8 mouse cellular contexts compared by ENCODE assay signal in genomic region chr3:93505960-93506863, GRCm38 (mm10). TPM values are rescaled to one million over a fixed set of nuclear protein-coding genes. Genes with fewer than 3 reads are reported as not detected.
A peak's percentile ranks its signal among the peaks of the same experiment; 100 is the strongest.
DNase-seq lines count a peak whose midpoint lies in the region; ATAC-seq and TF ChIP-seq lines count a peak whose summit lies in the region.

No protein-coding gene starts in this region.

- 47% methylated on average over 30 of the region's 30 CpGs for WGBS in neural tube, embryonic 15.5 days
- 34% methylated on average over 28 of the region's 30 CpGs for WGBS in embryonic facial prominence, embryonic 12.5 days
- 49% methylated on average over 30 of the region's 30 CpGs for WGBS in forebrain, postnatal 0 days

- peak overlapping the region; percentile 38 for H3K4me2 ChIP-seq in neural tube, embryonic 15.5 days
- peak overlapping the region; percentile 28 for H3K4me2 ChIP-seq in embryonic facial prominence, embryonic 12.5 days (replicated peaks)
- H3K4me2 ChIP-seq in forebrain, postnatal 0 days (ENCODE audit: low read depth) = no peak overlapping the region

- no peak overlapping the region for H3K27ac ChIP-seq in neural tube, embryonic 15.5 days (replicated peaks)
- 0 out of 2 replicates have a peak overlapping the region, but pooled peaks have one; percentile 36 for H3K27ac ChIP-seq in embryonic facial prominence, embryonic 12.5 days
- no peak overlapping the region for H3K27ac ChIP-seq in forebrain, postnatal 0 days (ENCODE audit: low read depth, low read length)

- no peak for TF ChIP-seq CTCF in forebrain, postnatal 0 days (IDR thresholded peaks at IDR 0.05; ENCODE audit: low read depth)

- no peaks in the 10 kb centered on the region for H3K36me3 ChIP-seq in neural tube, embryonic 15.5 days
- no peaks in the 10 kb centered on the region for H3K36me3 ChIP-seq in embryonic facial prominence, embryonic 12.5 days
- H3K36me3 ChIP-seq in splenic B cell, adult 2 months (ENCODE audit: control insufficient read depth, insufficient read depth, low read length, poor library complexity, severe bottlenecking) = no peaks in the 10 kb centered on the region
- H3K36me3 ChIP-seq in forebrain, postnatal 0 days (ENCODE audit: insufficient read depth) = no peaks in the 10 kb centered on the region

- ATAC-seq in neural tube, embryonic 15.5 days (ENCODE audit: low FRiP score) = peak; percentile 31; the same call in 1 of the 2 replicates
- ATAC-seq in embryonic facial prominence, embryonic 12.5 days (ENCODE audit: insufficient number of reproducible peaks, insufficient read depth, low FRiP score, low TSS enrichment) = 0 out of 2 replicates have a peak, but pooled peaks have one; percentile 47
- ATAC-seq in forebrain, postnatal 0 days = no peak

- H3K4me1 ChIP-seq in neural tube, embryonic 15.5 days = no peaks in the 10 kb centered on the region
- no peaks in the 10 kb centered on the region for H3K4me1 ChIP-seq in embryonic facial prominence, embryonic 12.5 days
- H3K4me1 ChIP-seq in forebrain, postnatal 0 days (ENCODE audit: insufficient read depth) = no peaks in the 10 kb centered on the region

- no peaks in the 10 kb centered on the region for H3K27me3 ChIP-seq in neural tube, embryonic 15.5 days (replicated peaks)
- no peaks in the 10 kb centered on the region for H3K27me3 ChIP-seq in embryonic facial prominence, embryonic 12.5 days
- H3K27me3 ChIP-seq in splenic B cell, adult 2 months (ENCODE audit: control insufficient read depth, insufficient read depth, low read length, poor library complexity, severe bottlenecking) = no peaks in the 10 kb centered on the region
- H3K27me3 ChIP-seq in forebrain, postnatal 0 days (ENCODE audit: insufficient read depth, low read length) = no peaks in the 10 kb centered on the region; the same call in 1 of the 2 replicates

- H3K9ac ChIP-seq in neural tube, embryonic 15.5 days (replicated peaks) = no peak overlapping the region
- H3K9ac ChIP-seq in embryonic facial prominence, embryonic 12.5 days = no peak overlapping the region
- H3K9ac ChIP-seq in forebrain, postnatal 0 days = no peak overlapping the region

- DNase-seq in neural tube, embryonic 10.5 days (ENCODE audit: extremely low spot score, low spot score) = no peak
- peak; percentile 56 for DNase-seq in kidney, adult 11 months
- DNase-seq in lung, adult 18-20 months = peak; percentile 85 to 86
- DNase-seq in splenic B cell, adult 2 months (ENCODE audit: low read depth, low spot score) = peak; percentile 95
- no peak for DNase-seq in forebrain, postnatal 0 days
- no peak for DNase-seq in frontal cortex, adult 2 months (ENCODE audit: extremely low spot score in 1 of 2, low spot score in 1 of 2)

- H3K4me3 ChIP-seq in neural tube, embryonic 15.5 days (replicated peaks) = no peak overlapping the region
- H3K4me3 ChIP-seq in embryonic facial prominence, embryonic 12.5 days = no peak overlapping the region
- H3K4me3 ChIP-seq in forebrain, postnatal 0 days (ENCODE audit: low read depth, low read length) = no peak overlapping the region

- 0 out of 2 replicates have a peak, but pooled peaks cover 5% of the 10 kb centered on the region for H3K9me3 ChIP-seq in neural tube, embryonic 15.5 days (replicated peaks)
- H3K9me3 ChIP-seq in embryonic facial prominence, embryonic 12.5 days = no peaks in the 10 kb centered on the region
- no peaks in the 10 kb centered on the region for H3K9me3 ChIP-seq in forebrain, postnatal 0 days (ENCODE audit: low read length)

RNA-seq across cellular contexts. Expression of gene S100a11, which starts 14.1 kb away (rescaled TPM):
- polyA plus RNA-seq in neural tube, embryonic 15.5 days (2015; fragmentation: Nextera tagmentation; extraction: Ambion mirVana) = 235 and 481 TPM in 2 replicates
- 833 and 880 TPM in 2 replicates for polyA plus RNA-seq in embryonic facial prominence, embryonic 12.5 days (2016; fragmentation: Nextera tagmentation; extraction: Ambion mirVana)
- 9.8 and 17.1 TPM in 2 replicates for total RNA-seq in forebrain, postnatal 0 days (2014; rRNA removed)
- 169 and 172 TPM in 2 replicates for polyA plus RNA-seq in forebrain, postnatal 0 days (2015; fragmentation: Nextera tagmentation; extraction: Ambion mirVana)
- polyA plus RNA-seq in frontal cortex, adult 2 months (2012; rRNA removed) = 20.6 and 23.9 TPM in 2 replicates

RNA-seq across cellular contexts. Expression of gene Tchhl1, which starts 37.7 kb away (rescaled TPM):
- polyA plus RNA-seq in neural tube, embryonic 15.5 days (2015; fragmentation: Nextera tagmentation; extraction: Ambion mirVana) = not detected in 2 replicates
- polyA plus RNA-seq in embryonic facial prominence, embryonic 12.5 days (2016; fragmentation: Nextera tagmentation; extraction: Ambion mirVana) = not detected in 2 replicates
- total RNA-seq in forebrain, postnatal 0 days (2014; rRNA removed) = not detected in 2 replicates
- polyA plus RNA-seq in forebrain, postnatal 0 days (2015; fragmentation: Nextera tagmentation; extraction: Ambion mirVana) = not detected in 2 replicates
- not detected in 2 replicates for polyA plus RNA-seq in frontal cortex, adult 2 months (2012; rRNA removed)

RNA-seq across cellular contexts. Expression of gene S100a10, which starts 48.7 kb away (rescaled TPM):
- polyA plus RNA-seq in neural tube, embryonic 15.5 days (2015; fragmentation: Nextera tagmentation; extraction: Ambion mirVana) = 284 and 336 TPM in 2 replicates
- polyA plus RNA-seq in embryonic facial prominence, embryonic 12.5 days (2016; fragmentation: Nextera tagmentation; extraction: Ambion mirVana) = 379 and 392 TPM in 2 replicates
- total RNA-seq in forebrain, postnatal 0 days (2014; rRNA removed) = 139 and 198 TPM in 2 replicates
- polyA plus RNA-seq in forebrain, postnatal 0 days (2015; fragmentation: Nextera tagmentation; extraction: Ambion mirVana) = 187 and 244 TPM in 2 replicates
- polyA plus RNA-seq in frontal cortex, adult 2 months (2012; rRNA removed) = 63.1 and 65.8 TPM in 2 replicates

Comparison
In these comparisons a context has a peak if more than half of its experiments do, and no peak if none do; other contexts are left out.
1. DNase-seq: peak in kidney, adult 11 months (single experiment), lung, adult 18-20 months (2 of 2) and splenic B cell, adult 2 months (single experiment); none in neural tube, embryonic 10.5 days (single experiment), forebrain, postnatal 0 days (single experiment) and frontal cortex, adult 2 months (0 of 2).